27 mouse cellular contexts compared by ENCODE assay signal in the genomic region with DNA sequence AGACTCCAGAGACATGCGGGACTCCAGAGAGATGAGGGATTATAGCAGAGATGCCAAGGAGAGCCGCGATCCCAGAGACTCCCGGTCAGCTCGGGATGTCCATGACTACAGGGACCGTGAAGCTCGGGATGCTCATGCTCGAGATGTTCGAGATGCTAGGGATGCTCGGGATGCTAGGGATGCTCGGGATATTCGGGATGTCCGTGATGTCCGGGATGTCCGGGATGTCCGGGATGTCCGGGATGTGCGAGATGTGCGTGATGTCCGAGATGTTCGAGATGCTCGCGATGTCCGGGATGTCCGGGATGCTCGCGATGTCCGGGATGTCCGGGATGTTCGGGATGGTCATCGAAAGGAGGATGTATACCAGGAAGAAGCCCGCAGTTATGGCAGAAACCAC.
"Had no signal": no experiment of that assay in that cellular context is flagged by ENCODE, and none has a peak within 500 bp of the region (broad histone marks: within the 10 kb centered on the region; RNA-seq: fewer than 3 reads in every experiment).

No protein-coding gene starts in this region.

- H3K4me1 ChIP-seq: embryonic facial prominence, embryonic 10.5 days; embryonic facial prominence, embryonic 12.5 days; embryonic facial prominence, embryonic 13.5 days; embryonic facial prominence, embryonic 15.5 days; forebrain, embryonic 10.5 days; forebrain, embryonic 12.5 days; forebrain, embryonic 13.5 days; forebrain, embryonic 15.5 days; heart, embryonic 10.5 days had no signal

- DNase-seq: cerebellum, adult 8-10 months; cerebellum, adult 9-10 months; cerebellum, adult 9-11 months; cerebellum, postnatal 10 days; cerebellum, postnatal 14 days; cerebellum, postnatal 25 days; cerebellum, postnatal 36 days; embryo, embryonic 11 days; forebrain, postnatal 0 days; gastrocnemius, adult 2 months; gastrocnemius, postnatal 10 days; gastrocnemius, postnatal 14 days; gastrocnemius, postnatal 25 days; gastrocnemius, postnatal 36 days; heart, adult 18-20 months had no signal

- H3K9ac ChIP-seq: embryonic facial prominence, embryonic 12.5 days; embryonic facial prominence, embryonic 13.5 days; embryonic facial prominence, embryonic 15.5 days; forebrain, embryonic 12.5 days; forebrain, embryonic 13.5 days; forebrain, embryonic 15.5 days; forebrain, postnatal 0 days had no signal

- ATAC-seq: forebrain, embryonic 13.5 days; forebrain, embryonic 14.5 days; forebrain, embryonic 15.5 days; forebrain, embryonic 16.5 days; forebrain, postnatal 0 days had no signal

- H3K9me3 ChIP-seq: embryonic facial prominence, embryonic 10.5 days; embryonic facial prominence, embryonic 12.5 days; embryonic facial prominence, embryonic 13.5 days; embryonic facial prominence, embryonic 15.5 days; forebrain, embryonic 10.5 days; forebrain, embryonic 12.5 days; forebrain, embryonic 13.5 days; forebrain, embryonic 15.5 days; heart, embryonic 10.5 days had no signal

- H3K27ac ChIP-seq: embryonic facial prominence, embryonic 10.5 days; embryonic facial prominence, embryonic 12.5 days; embryonic facial prominence, embryonic 13.5 days; embryonic facial prominence, embryonic 15.5 days; forebrain, embryonic 10.5 days; forebrain, embryonic 12.5 days; forebrain, embryonic 13.5 days; forebrain, embryonic 15.5 days; gastrocnemius, adult 2 months; heart, embryonic 10.5 days had no signal

- H3K4me3 ChIP-seq: embryonic facial prominence, embryonic 10.5 days; embryonic facial prominence, embryonic 12.5 days; embryonic facial prominence, embryonic 13.5 days; embryonic facial prominence, embryonic 15.5 days; erythroblast, embryonic 14.5 days; forebrain, embryonic 10.5 days; forebrain, embryonic 12.5 days; forebrain, embryonic 13.5 days; forebrain, embryonic 15.5 days; gastrocnemius, adult 2 months; heart, embryonic 10.5 days had no signal

- H3K27me3 ChIP-seq: embryonic facial prominence, embryonic 12.5 days; embryonic facial prominence, embryonic 13.5 days; embryonic facial prominence, embryonic 15.5 days; forebrain, embryonic 12.5 days; forebrain, embryonic 13.5 days; forebrain, embryonic 15.5 days had no signal
